Mouse (Mus musculus) liver, embryonic 11.5 days (tissue): Measurements from ENCODE around the gene Zbp1. TPM values are rescaled to one million over a fixed set of nuclear protein-coding genes. Genes with fewer than 3 reads are reported as not detected.

Experiments
- ATAC-seq: fragments of 200-750 bp; cut with Nextera tagmentation; replicated peaks from 2 replicates; pipeline ENCODE4 v1.8.0; 2017; ENCODE audit warnings: moderate number of reproducible peaks, mild to moderate bottlenecking, moderate TSS enrichment, moderate library complexity; ENCODE audit not compliant: low FRiP score
- DNase-seq: peaks from one replicate; pipeline ENCODE4 v3.0.0-alpha.2; 2017; ENCODE audit warnings: low spot score
- H3K27ac ChIP-seq: fragments of 300-500 bp; sonication (generic); 2 replicates; pipeline ENCODE4 v1.5.1; 2014; ENCODE audit warnings: mild to moderate bottlenecking, low read depth, low read length, control low read depth
- H3K27me3 ChIP-seq: fragments of 300-500 bp; sonication (generic); replicated peaks from 2 replicates; pipeline ENCODE4 v1.6.1; 2014; ENCODE audit warnings: low read length, mixed read lengths; ENCODE audit not compliant: control insufficient read depth, insufficient read depth
- H3K36me3 ChIP-seq: fragments of 300-500 bp; sonication (generic); 2 replicates; pipeline ENCODE4 v1.6.1; 2014; ENCODE audit warnings: mild to moderate bottlenecking, low read length, moderate library complexity, mixed read lengths; ENCODE audit not compliant: control insufficient read depth, insufficient read depth
- H3K4me1 ChIP-seq: fragments of 300-500 bp; sonication (generic); replicated peaks from 2 replicates; pipeline ENCODE4 v1.6.1; 2014; ENCODE audit warnings: low read length, mixed read lengths; ENCODE audit not compliant: control insufficient read depth, insufficient read depth
- H3K4me2 ChIP-seq: fragments of 300-500 bp; sonication (generic); 2 replicates; pipeline ENCODE4 v1.6.1; 2014; ENCODE audit warnings: mild to moderate bottlenecking, control low read depth, moderate library complexity
- H3K4me3 ChIP-seq: fragments of 300-500 bp; sonication (generic); 2 replicates; pipeline ENCODE4 v1.5.1; 2014; ENCODE audit warnings: low read depth, low read length, control low read depth
- H3K9ac ChIP-seq: fragments of 300-500 bp; sonication (generic); 2 replicates; pipeline ENCODE4 v1.6.1; 2014; ENCODE audit warnings: low read depth, low read length, control low read depth
- H3K9me3 ChIP-seq: fragments of 300-500 bp; sonication (generic); 2 replicates; pipeline ENCODE4 v1.6.1; 2016; ENCODE audit warnings: low read length, inconsistent platforms, mixed read lengths; ENCODE audit not compliant: control insufficient read depth
- WGBS: fragments of 180-500 bp; shearing (Covaris S2); extraction: QIAGEN DNeasy Blood & Tissue Kit; methylation state at CpG from one replicate; pipeline ENCODE4 v1.1.7; 2014; 5-methylcytosine and 5-hydroxymethylcytosine counted together
- polyA plus RNA-seq: library from polyadenylated mRNA; unstranded; fragments of >200 nt; fragmentation: Nextera tagmentation; extraction: Ambion mirVana; gene quantifications from 2 replicates; pipeline ENCODE4 v1.2.1, GENCODE M21; 2014

Gene Zbp1
- polyA plus RNA-seq, 1 experiment from 2014 or later = not detected

DNA sequence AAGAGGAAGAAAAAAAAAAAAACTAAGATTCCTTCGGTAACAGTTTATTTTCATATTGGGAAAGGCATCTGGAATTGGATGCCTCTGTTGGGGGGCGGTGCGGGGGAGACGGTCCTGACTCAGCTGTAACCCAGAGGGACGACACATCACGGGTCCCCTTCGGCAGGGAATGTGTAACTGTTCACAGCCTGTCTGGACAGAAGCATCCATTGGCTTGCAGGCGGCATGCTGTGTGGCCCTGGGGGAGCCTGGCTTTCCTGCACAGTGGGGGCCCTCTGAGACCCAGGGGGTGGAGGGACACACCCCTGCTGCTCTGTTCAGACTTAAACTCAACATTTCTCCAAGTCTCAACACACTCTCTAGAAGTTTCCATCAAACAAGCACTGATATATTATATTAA, 8.1 kb upstream of the Zbp1 start:
- no peak overlapping the region for H3K4me3 ChIP-seq
- ATAC-seq (no peak), DNase-seq (no peak)
- H3K4me2 ChIP-seq = no peak overlapping the region
- no peaks in the 10 kb centered on the region; the same call in 1 of the 2 replicates for H3K36me3 ChIP-seq
- no peaks in the 10 kb centered on the region for H3K27me3 ChIP-seq
- 91% methylated on average over 8 of the region's 8 CpGs for WGBS
- no peaks in the 10 kb centered on the region for H3K9me3 ChIP-seq
- no peak overlapping the region for H3K27ac ChIP-seq
- no peak overlapping the region for H3K9ac ChIP-seq
- no peaks in the 10 kb centered on the region for H3K4me1 ChIP-seq

DNA sequence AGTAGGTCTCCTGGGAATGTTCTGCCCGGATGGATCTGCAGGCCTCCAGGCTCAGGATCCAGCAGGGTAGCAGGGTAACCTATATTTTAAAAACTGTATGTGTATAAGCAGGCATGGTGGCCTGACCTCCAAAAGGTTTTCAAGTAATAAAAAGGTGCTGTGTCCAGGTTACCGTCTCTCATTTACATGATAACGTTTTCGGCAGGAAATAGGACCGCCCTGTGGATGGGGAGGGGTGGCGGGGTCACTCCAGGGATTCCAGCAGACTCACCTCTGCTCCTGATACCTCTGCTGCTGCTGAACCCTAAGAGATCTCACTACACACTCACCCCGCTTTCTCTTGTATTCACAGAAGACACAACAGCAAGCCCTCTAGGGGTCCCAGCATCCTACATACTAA, 7.2 kb upstream of the Zbp1 start:
- no peaks in the 10 kb centered on the region for H3K27me3 ChIP-seq
- H3K4me1 ChIP-seq = no peaks in the 10 kb centered on the region
- no peaks in the 10 kb centered on the region for H3K9me3 ChIP-seq
- no peak overlapping the region for H3K4me2 ChIP-seq
- DNase-seq (no peak), ATAC-seq (no peak)
- no peaks in the 10 kb centered on the region; the same call in 1 of the 2 replicates for H3K36me3 ChIP-seq
- H3K9ac ChIP-seq = no peak overlapping the region
- no peak overlapping the region for H3K27ac ChIP-seq
- WGBS = 78% methylated on average over 7 of the region's 7 CpGs
- no peak overlapping the region for H3K4me3 ChIP-seq

DNA sequence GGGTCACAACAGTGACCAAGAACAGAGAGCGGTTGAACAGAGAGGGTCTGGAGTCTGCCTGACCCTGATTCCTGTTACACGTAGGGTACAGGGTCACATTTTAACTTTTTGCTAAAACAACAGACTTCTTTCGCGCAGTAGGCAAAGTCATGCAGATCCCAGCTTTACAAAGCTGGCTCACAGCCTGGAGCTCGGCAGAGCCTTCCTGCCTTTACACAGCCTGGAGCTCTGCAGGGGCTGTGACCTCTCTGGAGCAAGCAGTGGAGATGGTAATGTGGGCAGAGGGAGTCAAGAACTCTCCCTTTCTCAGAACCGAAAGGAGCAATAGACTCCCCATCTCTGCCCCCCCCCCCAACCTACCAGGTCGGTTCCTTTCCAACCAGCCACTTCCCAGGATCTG, 6.1 kb upstream of the Zbp1 start:
- no peak for ATAC-seq
- no peak for DNase-seq
- no peaks in the 10 kb centered on the region for H3K9me3 ChIP-seq
- H3K4me3 ChIP-seq = no peak overlapping the region
- H3K27me3 ChIP-seq = no peaks in the 10 kb centered on the region
- H3K4me2 ChIP-seq = no peak overlapping the region
- no peak overlapping the region for H3K9ac ChIP-seq
- H3K36me3 ChIP-seq = no peaks in the 10 kb centered on the region; the same call in 1 of the 2 replicates
- 63% methylated on average over 7 of the region's 7 CpGs for WGBS
- H3K27ac ChIP-seq = no peak overlapping the region
- no peaks in the 10 kb centered on the region for H3K4me1 ChIP-seq

DNA sequence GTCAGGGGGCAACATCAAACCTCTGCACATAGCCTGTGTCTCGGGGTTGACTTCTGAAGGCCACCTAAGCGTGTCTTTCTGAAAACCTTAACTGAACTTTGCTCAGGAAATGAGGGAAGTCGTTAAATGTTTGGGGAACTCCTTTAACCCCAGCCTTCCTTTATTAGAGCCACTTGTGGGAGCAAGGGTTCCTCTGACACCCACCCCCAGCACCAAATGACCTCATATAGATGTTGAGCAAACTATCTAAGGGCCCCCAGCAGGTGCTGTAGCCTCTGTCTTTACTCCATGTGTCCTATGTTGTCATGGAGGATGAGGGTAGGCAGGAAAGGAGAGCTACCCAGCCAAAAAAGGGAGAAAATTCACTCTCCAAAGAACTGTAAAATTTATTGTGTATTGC, 5.4 kb upstream of the Zbp1 start:
- DNase-seq (no peak), ATAC-seq (no peak)
- H3K9me3 ChIP-seq = no peaks in the 10 kb centered on the region
- H3K9ac ChIP-seq = no peak overlapping the region
- no peak overlapping the region for H3K4me3 ChIP-seq
- no peaks in the 10 kb centered on the region for H3K27me3 ChIP-seq
- no peak overlapping the region for H3K4me2 ChIP-seq
- no peak overlapping the region for H3K27ac ChIP-seq
- 39% methylated on average over 3 of the region's 3 CpGs for WGBS
- no peaks in the 10 kb centered on the region; the same call in 1 of the 2 replicates for H3K36me3 ChIP-seq
- no peaks in the 10 kb centered on the region for H3K4me1 ChIP-seq

DNA sequence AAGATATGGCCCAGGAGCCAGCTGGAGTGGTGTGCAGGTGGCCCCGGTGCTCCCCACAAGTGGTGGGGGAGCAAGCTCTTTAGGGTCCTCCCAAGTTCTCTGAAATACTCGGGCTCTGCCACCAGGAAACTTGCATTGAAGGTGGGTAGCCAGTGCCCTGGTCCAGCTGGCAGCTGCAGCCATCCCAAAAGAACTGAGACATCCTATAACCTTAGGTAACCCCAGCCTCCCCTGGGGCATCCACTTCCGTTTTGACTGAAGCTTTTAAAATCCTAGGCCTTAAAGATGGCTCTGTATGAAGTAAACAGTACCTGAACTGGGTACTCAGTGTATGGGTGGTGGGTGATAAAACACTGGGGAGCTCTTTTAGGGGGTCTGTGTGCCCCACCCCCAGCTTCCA, 4.8 kb upstream of the Zbp1 start:
- DNase-seq (no peak), ATAC-seq (no peak)
- H3K27me3 ChIP-seq = no peaks in the 10 kb centered on the region
- H3K9ac ChIP-seq = no peak overlapping the region
- H3K9me3 ChIP-seq = no peaks in the 10 kb centered on the region
- no peaks in the 10 kb centered on the region for H3K4me1 ChIP-seq
- H3K36me3 ChIP-seq = no peaks in the 10 kb centered on the region; the same call in 1 of the 2 replicates
- WGBS = 58% methylated on average over 3 of the region's 3 CpGs
- H3K4me3 ChIP-seq = no peak overlapping the region
- no peak overlapping the region for H3K27ac ChIP-seq
- no peak overlapping the region for H3K4me2 ChIP-seq

DNA sequence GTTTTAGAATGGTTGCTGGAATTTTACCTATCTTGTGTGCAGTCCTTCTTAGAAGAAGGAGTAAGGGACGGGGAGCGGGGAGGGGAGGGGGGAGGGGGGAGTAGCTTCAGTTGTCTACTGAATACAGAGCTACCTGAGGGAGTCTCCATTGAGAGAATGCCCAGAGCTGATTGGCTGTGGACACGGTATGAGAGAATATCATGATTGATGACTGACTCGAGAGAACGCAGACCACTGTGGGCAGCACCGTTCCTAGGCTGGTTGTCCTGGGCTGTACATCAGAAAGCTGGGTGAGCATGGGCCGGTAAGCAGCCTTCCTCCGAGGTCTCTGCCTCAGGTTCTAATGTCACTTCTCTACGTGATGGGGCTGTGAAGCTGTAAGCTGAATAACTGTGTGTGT, 2.0 kb upstream of the Zbp1 start:
- 86% methylated on average over 9 of the region's 9 CpGs for WGBS
- Histone ChIP-seq H3K27me3 (peaks cover 2% of the 10 kb centered on the region; the same call in 1 of the 2 replicates), H3K36me3 (no peaks in the 10 kb centered on the region), H3K9me3 (no peaks in the 10 kb centered on the region), H3K9ac (no peak overlapping the region), H3K27ac (no peak overlapping the region), H3K4me2 (no peak overlapping the region), H3K4me1 (no peaks in the 10 kb centered on the region), H3K4me3 (no peak overlapping the region)
- no peak for DNase-seq
- ATAC-seq = no peak

DNA sequence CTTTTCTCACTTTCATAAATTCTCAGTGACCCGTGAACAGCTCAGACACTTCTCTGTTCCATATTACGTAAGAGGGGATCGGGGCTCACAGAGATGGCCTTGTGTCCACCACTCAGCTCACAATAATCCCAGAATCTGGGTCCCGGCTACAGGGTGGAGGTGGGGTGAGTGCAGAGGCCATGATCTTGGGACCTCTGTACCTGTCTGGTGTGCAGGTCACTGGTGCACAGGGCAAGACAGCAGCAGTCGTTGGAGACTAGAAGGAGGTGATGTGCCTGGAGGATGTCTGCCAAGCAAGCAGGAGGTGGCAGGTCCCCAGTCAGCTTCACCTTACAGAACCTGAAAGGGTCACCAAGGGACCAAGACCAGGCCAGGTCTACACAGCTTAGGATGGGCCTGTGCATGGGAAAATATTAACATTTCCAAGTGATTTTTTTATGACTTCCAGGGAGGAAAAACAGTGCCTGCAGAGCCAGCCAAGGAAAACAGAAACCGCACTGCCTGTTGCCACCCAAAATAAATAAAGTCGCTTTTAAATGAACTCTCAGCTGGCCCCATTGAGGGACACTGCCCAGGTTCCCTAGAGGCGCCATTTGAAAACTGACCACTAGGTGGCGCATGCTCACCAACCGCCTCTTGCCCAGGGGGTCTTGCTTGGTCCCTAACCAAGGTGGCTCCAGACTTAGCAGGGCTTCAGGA, 682 bp upstream of the Zbp1 start:
- H3K4me3 ChIP-seq = no peak overlapping the region
- ATAC-seq (0 out of 2 replicates have a peak, but pooled peaks have one; percentile 23), DNase-seq (no peak)
- no peaks in the 10 kb centered on the region for H3K9me3 ChIP-seq
- no peak overlapping the region for H3K9ac ChIP-seq
- peaks cover 2% of the 10 kb centered on the region; the same call in 1 of the 2 replicates for H3K27me3 ChIP-seq
- WGBS = 42% methylated on average over 10 of the region's 10 CpGs
- no peaks in the 10 kb centered on the region for H3K36me3 ChIP-seq
- no peak overlapping the region for H3K27ac ChIP-seq
- H3K4me1 ChIP-seq = no peaks in the 10 kb centered on the region
- H3K4me2 ChIP-seq = no peak overlapping the region

DNA sequence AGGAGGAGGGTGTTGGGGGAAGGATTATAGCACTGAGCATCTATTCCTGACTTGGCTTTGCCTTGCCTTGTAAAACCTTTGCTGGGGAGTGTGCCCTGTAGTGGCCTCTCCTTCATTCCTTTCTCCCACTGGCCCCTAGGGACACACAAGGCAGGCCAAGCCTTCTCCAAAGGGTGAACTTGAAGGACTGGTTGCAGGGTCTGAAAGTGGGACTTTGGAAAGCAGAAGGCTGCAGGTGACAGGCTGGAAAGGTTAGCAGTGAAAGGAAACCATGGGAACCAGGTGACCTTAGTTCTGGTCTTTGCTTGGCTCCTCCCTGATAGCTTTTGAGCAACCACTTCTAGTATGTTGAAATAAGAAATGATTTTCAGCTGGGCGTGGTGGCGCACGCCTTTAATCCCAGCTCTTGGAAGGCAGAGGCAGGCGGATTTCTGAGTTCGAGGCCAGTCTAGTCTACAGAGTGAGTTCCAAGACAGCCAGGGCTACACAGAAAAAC, 912 bp downstream of the Zbp1 start:
- Histone ChIP-seq H3K9ac (no peak overlapping the region), H3K27ac (no peak overlapping the region), H3K9me3 (no peaks in the 10 kb centered on the region), H3K4me1 (no peaks in the 10 kb centered on the region), H3K36me3 (no peaks in the 10 kb centered on the region), H3K4me2 (no peak overlapping the region), H3K4me3 (no peak overlapping the region), H3K27me3 (peaks cover 2% of the 10 kb centered on the region; the same call in 1 of the 2 replicates)
- DNase-seq (no peak), ATAC-seq (no peak)
- WGBS = 83% methylated on average over 5 of the region's 5 CpGs

DNA sequence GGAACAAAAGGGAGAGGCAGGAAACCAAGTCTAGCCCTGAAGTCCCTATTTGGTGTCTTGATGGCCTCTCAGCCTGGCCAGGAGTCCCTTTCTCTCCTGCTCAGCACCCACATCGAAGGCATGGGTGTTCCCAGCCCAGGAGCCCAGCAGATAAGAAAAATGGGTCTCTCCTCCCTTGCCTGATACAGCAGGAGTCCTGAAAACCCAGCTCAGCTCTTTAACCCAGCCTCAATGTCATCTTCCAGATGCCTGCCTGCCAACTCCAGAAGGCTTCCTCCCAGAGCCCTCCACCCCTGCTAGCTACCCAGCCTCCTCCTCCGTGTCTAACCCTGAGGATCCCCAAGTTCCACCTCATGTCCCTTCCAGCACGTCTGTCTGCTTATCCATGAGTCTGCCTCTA, 1.5 kb downstream of the Zbp1 start:
- H3K4me1 ChIP-seq = no peaks in the 10 kb centered on the region
- no peaks in the 10 kb centered on the region for H3K36me3 ChIP-seq
- 56% methylated on average over 3 of the region's 3 CpGs for WGBS
- H3K9me3 ChIP-seq = no peaks in the 10 kb centered on the region
- H3K27me3 ChIP-seq = peaks cover 2% of the 10 kb centered on the region; the same call in 1 of the 2 replicates
- H3K9ac ChIP-seq = no peak overlapping the region
- no peak overlapping the region for H3K27ac ChIP-seq
- no peak overlapping the region for H3K4me2 ChIP-seq
- ATAC-seq (no peak), DNase-seq (peak; percentile 19)
- no peak overlapping the region for H3K4me3 ChIP-seq
